Mouse (Mus musculus) hindbrain, embryonic 16.5 days (tissue): ENCODE measurements around the gene Amotl1. TPM values are rescaled to one million over a fixed set of nuclear protein-coding genes. Genes with fewer than 3 reads are reported as not detected.

Source experiments
- ATAC-seq: fragments of 200-750 bp; cut with Nextera tagmentation; 2 replicates; pipeline ENCODE4 v1.8.0; 2017; ENCODE audit warnings: moderate TSS enrichment, moderate library complexity
- H3K27ac ChIP-seq: fragments of 300-500 bp; sonication (generic); 2 replicates; pipeline ENCODE4 v1.5.1; 2014; ENCODE audit warnings: low read depth, mild to moderate bottlenecking, control low read depth, low read length, moderate library complexity
- H3K27me3 ChIP-seq: fragments of 300-500 bp; sonication (generic); replicated peaks from 2 replicates; pipeline ENCODE4 v1.6.1; 2014; ENCODE audit warnings: low read length; ENCODE audit not compliant: control insufficient read depth, insufficient read depth
- H3K36me3 ChIP-seq: fragments of 300-500 bp; sonication (generic); 2 replicates; pipeline ENCODE4 v1.6.1; 2014; ENCODE audit warnings: mild to moderate bottlenecking, low read length, moderate library complexity, mixed read lengths; ENCODE audit not compliant: control insufficient read depth, insufficient read depth
- H3K4me1 ChIP-seq: fragments of 300-500 bp; sonication (generic); 2 replicates; pipeline ENCODE4 v1.6.1; 2014; ENCODE audit warnings: low read depth, low read length; ENCODE audit not compliant: control insufficient read depth, insufficient read depth
- H3K4me2 ChIP-seq: fragments of 300-500 bp; sonication (generic); 2 replicates; pipeline ENCODE4 v1.6.1; 2014; ENCODE audit warnings: mild to moderate bottlenecking, low read length, control low read depth, moderate library complexity
- H3K4me3 ChIP-seq: fragments of 300-500 bp; sonication (generic); 2 replicates; pipeline ENCODE4 v1.5.1; 2014; ENCODE audit warnings: mild to moderate bottlenecking, low read length, control low read depth, moderate library complexity
- H3K9ac ChIP-seq: fragments of 300-500 bp; sonication (generic); 2 replicates; pipeline ENCODE4 v1.6.1; 2014; ENCODE audit warnings: low read depth, mild to moderate bottlenecking, control low read depth, low read length, moderate library complexity
- H3K9me3 ChIP-seq: fragments of 300-500 bp; sonication (generic); 2 replicates; pipeline ENCODE4 v1.6.1; 2014; ENCODE audit warnings: mild to moderate bottlenecking, low read length, moderate library complexity; ENCODE audit not compliant: control insufficient read depth
- WGBS: fragments of 180-500 bp; shearing (Covaris S2); extraction: QIAGEN DNeasy Blood & Tissue Kit; methylation state at CpG from one replicate; pipeline ENCODE4 v1.1.7; 2014; 5-methylcytosine and 5-hydroxymethylcytosine counted together
- polyA plus RNA-seq: library from polyadenylated mRNA; unstranded; fragments of >200 nt; fragmentation: Nextera tagmentation; extraction: Ambion mirVana; gene quantifications from 2 replicates; pipeline ENCODE4 v1.2.1, GENCODE M21; 2015

Gene Amotl1
- polyA plus RNA-seq, 1 experiment from 2014 or later: 6.6 TPM

DNA sequence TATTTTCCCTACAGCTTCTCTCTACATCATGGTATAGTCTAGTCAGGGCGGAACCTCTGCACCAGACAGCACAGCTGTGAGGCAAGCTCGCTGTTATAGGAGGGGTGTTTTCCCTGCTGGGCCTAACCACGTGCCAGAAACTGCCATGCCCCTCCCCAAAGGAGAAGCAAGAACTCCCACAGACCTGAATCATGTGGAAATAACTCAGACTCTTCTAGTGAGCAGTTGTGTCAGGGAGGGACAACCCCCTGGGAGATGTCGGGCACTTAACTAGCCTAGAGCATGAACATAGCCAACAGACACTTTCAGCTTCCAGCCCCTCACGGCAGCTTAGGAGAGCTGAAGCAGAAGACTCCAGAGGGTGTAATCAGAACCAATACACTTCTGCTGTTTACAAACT, 13.1 kb downstream of the Amotl1 start:
- H3K4me2 ChIP-seq: no peak overlapping the region
- WGBS: 30% methylated on average over 5 of the region's 5 CpGs
- peaks cover 10% of the 10 kb centered on the region; the same call in 1 of the 2 replicates for H3K4me1 ChIP-seq
- H3K4me3 ChIP-seq: no peak overlapping the region
- H3K36me3 ChIP-seq: no peaks in the 10 kb centered on the region
- H3K9ac ChIP-seq: no peak overlapping the region
- H3K27me3 ChIP-seq: no peaks in the 10 kb centered on the region
- H3K9me3 ChIP-seq: no peaks in the 10 kb centered on the region
- no peak overlapping the region for H3K27ac ChIP-seq
- no peak for ATAC-seq

DNA sequence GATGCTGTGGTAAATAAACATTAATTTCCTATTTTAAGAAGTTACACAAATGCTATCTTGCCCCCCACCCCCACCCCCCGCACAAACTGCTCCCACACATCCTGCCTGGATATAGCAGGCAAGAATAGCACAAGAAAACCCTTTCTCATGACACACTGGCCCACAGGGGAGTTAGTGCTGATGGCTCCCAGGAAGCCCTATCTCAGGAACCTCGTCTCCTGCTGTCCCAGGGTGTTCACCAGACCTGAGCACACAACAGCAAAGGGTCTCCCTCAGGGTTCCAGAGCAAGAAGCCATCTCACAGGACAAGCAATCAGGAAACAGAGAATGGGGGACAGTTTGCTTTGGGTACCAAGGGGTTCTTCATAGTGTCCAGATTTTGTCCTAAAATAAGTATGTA, 17.3 kb downstream of the Amotl1 start:
- Histone ChIP-seq H3K36me3 (no peaks in the 10 kb centered on the region), H3K4me2 (no peak overlapping the region), H3K4me1 (no peaks in the 10 kb centered on the region), H3K27ac (no peak overlapping the region), H3K4me3 (no peak overlapping the region), H3K9me3 (no peaks in the 10 kb centered on the region), H3K9ac (no peak overlapping the region), H3K27me3 (no peaks in the 10 kb centered on the region)
- 80% methylated on average over 2 of the region's 2 CpGs for WGBS
- ATAC-seq: no peak

DNA sequence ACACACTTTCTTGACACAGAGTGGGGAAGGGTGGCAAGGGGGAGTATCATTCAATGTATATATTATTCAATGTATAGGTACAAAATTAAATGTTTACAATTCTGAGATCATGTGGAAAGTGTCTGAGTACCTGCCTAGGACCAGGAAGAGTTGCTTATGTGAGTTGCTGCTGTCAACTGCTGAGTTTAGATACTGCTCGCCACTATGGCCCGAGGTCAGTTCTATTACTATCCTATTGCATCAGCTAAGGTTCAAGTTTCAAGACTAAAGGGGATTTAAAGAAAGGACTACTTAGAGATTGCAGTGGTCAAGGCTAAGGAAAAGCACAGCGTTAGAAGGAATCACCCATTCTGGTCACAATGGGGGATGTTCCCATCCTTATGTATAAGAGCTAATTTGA, 18.9 kb downstream of the Amotl1 start:
- 85% methylated on average over 3 of the region's 3 CpGs for WGBS
- H3K9ac ChIP-seq: no peak overlapping the region
- H3K36me3 ChIP-seq: no peaks in the 10 kb centered on the region
- H3K27me3 ChIP-seq: no peaks in the 10 kb centered on the region
- ATAC-seq: no peak
- H3K4me1 ChIP-seq: no peaks in the 10 kb centered on the region
- H3K4me3 ChIP-seq: no peak overlapping the region
- no peak overlapping the region for H3K27ac ChIP-seq
- no peak overlapping the region for H3K4me2 ChIP-seq
- no peaks in the 10 kb centered on the region for H3K9me3 ChIP-seq

DNA sequence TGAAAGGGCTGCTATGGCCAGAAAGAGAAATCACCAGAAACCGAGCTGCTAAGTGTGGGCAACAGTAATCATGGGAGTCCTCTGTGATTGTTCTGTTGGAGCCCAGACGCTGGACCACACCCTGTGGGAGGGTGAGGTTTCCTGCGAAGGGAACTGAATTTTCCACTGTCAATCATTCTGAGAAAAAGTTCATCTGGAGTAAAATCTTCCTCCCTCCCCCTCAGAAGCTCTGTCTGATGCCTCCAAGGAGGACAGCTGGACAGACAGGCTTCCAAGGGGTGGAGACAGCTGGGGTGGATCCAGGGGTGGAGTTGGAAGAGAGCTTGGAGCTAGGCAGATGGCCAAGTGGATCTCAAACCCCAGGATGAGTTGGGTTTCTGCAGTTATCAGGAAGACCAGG, 19.8 kb downstream of the Amotl1 start:
- 55% methylated on average over 3 of the region's 3 CpGs for WGBS

DNA sequence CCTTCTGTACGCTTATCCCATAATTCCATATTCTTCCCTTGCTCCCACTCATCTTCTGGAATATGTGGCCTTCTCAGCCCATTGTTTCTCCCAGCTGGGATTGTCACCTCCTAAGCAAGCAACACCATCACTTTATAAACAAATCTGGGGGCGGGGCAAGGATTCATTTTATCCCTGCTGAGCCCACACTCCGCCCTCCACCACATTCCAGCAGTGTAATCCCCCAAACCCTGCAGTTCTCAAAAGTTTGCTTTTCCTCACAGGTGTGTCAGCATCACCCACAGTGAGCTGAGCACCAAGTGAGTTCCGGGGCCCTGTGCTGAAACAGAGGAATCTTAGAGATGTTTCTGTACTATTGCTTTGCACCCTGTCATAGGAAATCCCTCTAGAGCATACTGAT, 20.9 kb downstream of the Amotl1 start:
- no peaks in the 10 kb centered on the region for H3K36me3 ChIP-seq
- H3K4me1 ChIP-seq: no peaks in the 10 kb centered on the region
- no peaks in the 10 kb centered on the region for H3K27me3 ChIP-seq
- H3K4me3 ChIP-seq: no peak overlapping the region
- no peak overlapping the region for H3K9ac ChIP-seq
- no peak overlapping the region for H3K4me2 ChIP-seq
- ATAC-seq: no peak
- no peak overlapping the region for H3K27ac ChIP-seq
- 68% methylated on average over 4 of the region's 4 CpGs for WGBS
- H3K9me3 ChIP-seq: no peaks in the 10 kb centered on the region

More for the DNA sequence above, 19.8 kb downstream of the Amotl1 start:
- ATAC-seq: no peak
- Histone ChIP-seq H3K4me2 (no peak overlapping the region), H3K9me3 (no peaks in the 10 kb centered on the region), H3K27ac (no peak overlapping the region), H3K27me3 (no peaks in the 10 kb centered on the region), H3K9ac (no peak overlapping the region), H3K4me1 (no peaks in the 10 kb centered on the region), H3K4me3 (no peak overlapping the region), H3K36me3 (no peaks in the 10 kb centered on the region)

DNA sequence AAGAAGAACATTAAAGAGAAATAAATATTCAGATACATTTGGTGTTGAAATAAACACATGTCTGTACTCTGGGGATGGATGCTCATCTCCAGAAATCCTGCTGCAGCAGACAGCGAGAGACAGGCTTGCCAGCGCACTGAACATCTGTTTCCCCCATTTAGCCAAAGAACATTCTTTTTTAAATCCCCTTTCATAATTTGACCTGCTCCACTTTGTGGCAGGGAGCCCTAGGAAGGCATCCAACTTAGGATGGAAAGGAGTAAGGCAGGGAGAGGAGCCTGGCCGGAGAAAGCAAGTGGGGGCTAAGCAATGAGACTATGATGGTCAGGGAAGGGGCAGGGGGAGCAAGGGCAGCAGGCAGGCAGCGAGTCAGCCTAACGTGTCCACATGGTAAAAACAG, 21.6 kb downstream of the Amotl1 start:
- WGBS: 59% methylated on average over 5 of the region's 5 CpGs
- Histone ChIP-seq H3K9ac (no peak overlapping the region), H3K9me3 (no peaks in the 10 kb centered on the region), H3K27me3 (no peaks in the 10 kb centered on the region), H3K4me2 (no peak overlapping the region), H3K36me3 (no peaks in the 10 kb centered on the region), H3K4me1 (no peaks in the 10 kb centered on the region), H3K4me3 (no peak overlapping the region), H3K27ac (no peak overlapping the region)
- ATAC-seq: no peak

DNA sequence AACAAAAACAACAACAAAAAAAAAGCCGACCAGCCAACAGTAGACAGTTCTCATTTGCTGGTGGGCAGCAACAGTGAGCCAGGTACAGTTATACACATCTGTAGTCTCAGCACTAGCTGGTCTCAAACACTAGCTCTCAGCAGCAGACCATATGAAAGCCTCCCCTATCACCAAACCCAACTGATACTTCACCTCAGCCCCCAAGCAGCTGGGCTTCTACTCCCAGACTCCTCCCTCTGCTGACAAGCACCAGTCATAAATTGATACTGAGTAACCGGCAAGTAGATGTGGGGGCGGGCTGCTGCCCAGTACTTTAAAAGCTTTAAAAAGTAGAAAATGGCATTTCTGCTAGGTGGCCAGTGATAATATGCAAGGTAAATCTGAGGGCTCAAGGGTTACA, 22.0 kb downstream of the Amotl1 start:
- H3K4me1 ChIP-seq: no peaks in the 10 kb centered on the region
- ATAC-seq: no peak
- H3K9me3 ChIP-seq: no peaks in the 10 kb centered on the region
- no peaks in the 10 kb centered on the region for H3K27me3 ChIP-seq
- no peak overlapping the region for H3K4me3 ChIP-seq
- 70% methylated on average over 3 of the region's 3 CpGs for WGBS
- H3K4me2 ChIP-seq: no peak overlapping the region
- H3K27ac ChIP-seq: no peak overlapping the region
- H3K36me3 ChIP-seq: no peaks in the 10 kb centered on the region
- no peak overlapping the region for H3K9ac ChIP-seq

DNA sequence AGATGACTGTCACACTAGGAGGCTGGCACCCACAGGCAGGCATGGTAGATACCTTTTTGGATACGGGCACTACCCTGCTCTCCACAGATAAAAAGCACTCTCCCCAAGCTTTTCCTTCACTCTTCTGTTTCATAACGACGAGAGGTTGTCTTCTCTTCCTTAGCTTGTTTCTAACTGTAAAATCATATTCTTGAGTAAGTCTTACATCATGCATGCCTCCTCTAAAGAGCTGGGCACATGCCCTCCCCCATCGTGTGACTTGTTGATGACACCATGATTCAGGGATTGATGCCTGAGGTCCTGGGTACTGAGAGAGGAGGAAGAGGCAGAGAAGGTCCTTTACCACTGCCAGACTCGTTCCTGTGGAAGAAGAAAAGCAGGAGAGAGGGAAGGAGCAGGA, 24.7 kb downstream of the Amotl1 start:
- Histone ChIP-seq H3K9me3 (no peaks in the 10 kb centered on the region), H3K9ac (no peak overlapping the region), H3K27ac (no peak overlapping the region), H3K4me1 (peaks cover 5% of the 10 kb centered on the region), H3K36me3 (no peaks in the 10 kb centered on the region), H3K4me2 (no peak overlapping the region), H3K4me3 (no peak overlapping the region), H3K27me3 (no peaks in the 10 kb centered on the region)
- WGBS: 83% methylated on average over 5 of the region's 5 CpGs
- ATAC-seq: no peak

DNA sequence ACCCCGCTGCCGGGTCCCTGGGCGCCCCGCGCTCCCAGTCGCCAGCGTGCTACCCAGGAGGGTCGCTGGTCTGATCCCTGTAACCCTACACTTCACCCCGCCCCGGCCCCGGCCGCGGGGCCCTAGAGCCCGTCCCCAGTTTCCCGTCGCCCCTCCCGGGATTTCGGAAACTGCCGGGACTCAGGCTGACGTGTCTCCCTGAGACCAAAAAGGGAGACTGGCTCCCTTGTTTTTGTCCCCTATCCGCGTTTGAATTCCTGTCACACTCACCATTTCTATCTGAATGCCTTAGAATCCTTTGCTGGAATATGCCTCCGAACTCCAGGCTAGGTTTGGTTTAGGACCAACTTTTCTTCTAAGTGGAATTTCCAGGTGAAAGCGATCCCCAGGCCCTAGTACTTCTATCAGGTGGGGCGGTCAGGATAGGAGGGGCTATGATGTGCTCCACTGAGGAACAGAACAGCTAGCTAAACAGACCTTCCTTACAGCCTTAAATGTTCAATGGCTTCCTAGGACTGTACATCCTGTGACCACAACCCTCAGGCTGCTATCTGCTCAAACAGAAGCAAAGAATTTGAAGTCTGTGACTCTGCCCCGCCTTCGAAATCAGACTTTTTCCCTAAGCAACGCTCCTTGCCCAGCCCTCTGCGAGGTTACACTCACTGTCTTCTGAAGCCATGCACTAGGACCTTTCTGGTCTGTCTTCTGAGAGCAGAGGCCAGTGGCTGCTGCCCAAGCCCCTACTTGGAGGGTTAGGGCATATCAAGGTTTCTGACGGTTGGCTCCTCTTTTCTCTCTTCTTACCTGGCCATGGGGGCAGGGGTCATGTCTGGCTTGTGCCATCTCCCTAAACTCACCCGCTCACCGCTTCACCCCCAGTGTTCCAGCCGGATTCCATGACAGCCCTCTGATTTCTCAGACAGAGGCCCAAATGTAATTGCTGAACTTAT, 29.6 kb downstream of the Amotl1 start:
- Histone ChIP-seq H3K9me3 (no peaks in the 10 kb centered on the region), H3K4me3 (peak overlapping the region; percentile 80), H3K27ac (peak overlapping the region; percentile 72), H3K4me1 (peaks cover 30% of the 10 kb centered on the region), H3K27me3 (no peaks in the 10 kb centered on the region), H3K36me3 (no peaks in the 10 kb centered on the region), H3K4me2 (peak overlapping the region; percentile 91), H3K9ac (peak overlapping the region; percentile 85)
- WGBS: 17% methylated on average over 23 of the region's 33 CpGs
- ATAC-seq: peak; percentile 75
